Mouse (Mus musculus): Measurements from ENCODE around the gene Pttg1.

The Pttg1 gene

GRCm38 (mm10) chr11:43389118-43389517, 36.9 kb downstream of the Pttg1 start:
- no peak for TF ChIP-seq GATA4 (IDR thresholded peaks at IDR 0.05; ENCODE audit: insufficient replicate concordance, low read length)

GRCm38 (mm10) chr11:43388122-43389097, 37.6 kb downstream of the Pttg1 start:
- TF ChIP-seq GATA4 (IDR thresholded peaks at IDR 0.05; ENCODE audit: insufficient replicate concordance, low read length), result no peak

GRCm38 (mm10) chr11:43387004-43387880, 38.8 kb downstream of the Pttg1 start:
- no peak for TF ChIP-seq GATA4 (IDR thresholded peaks at IDR 0.05; ENCODE audit: insufficient replicate concordance, low read length)

- TF ChIP-seq GATA4 (IDR thresholded peaks at IDR 0.05; ENCODE audit: insufficient replicate concordance, low read length), result no peak
These were observed 40.3 kb downstream of the Pttg1 start for GRCm38 (mm10) chr11:43385716-43386115.

- no peak for TF ChIP-seq GATA4 (IDR thresholded peaks at IDR 0.05; ENCODE audit: insufficient replicate concordance, low read length)
These were observed 40.9 kb downstream of the Pttg1 start for GRCm38 (mm10) chr11:43385055-43385649.

GRCm38 (mm10) chr11:43383581-43383980, 42.5 kb downstream of the Pttg1 start:
- 0 out of 2 replicates have a peak, but pooled peaks have one; percentile 26 for TF ChIP-seq GATA4 (IDR thresholded peaks at IDR 0.05; ENCODE audit: insufficient replicate concordance, low read length)

GRCm38 (mm10) chr11:43380901-43381300, 45.1 kb downstream of the Pttg1 start:
- TF ChIP-seq GATA4 (IDR thresholded peaks at IDR 0.05; ENCODE audit: insufficient replicate concordance, low read length), result no peak

- no peak for TF ChIP-seq GATA4 (IDR thresholded peaks at IDR 0.05; ENCODE audit: insufficient replicate concordance, low read length)
These were observed 46.1 kb downstream of the Pttg1 start for GRCm38 (mm10) chr11:43379911-43380485.

- TF ChIP-seq GATA4 (IDR thresholded peaks at IDR 0.05; ENCODE audit: insufficient replicate concordance, low read length), result no peak
These were observed 46.6 kb downstream of the Pttg1 start for GRCm38 (mm10) chr11:43379488-43379887.

- no peak for TF ChIP-seq GATA4 (IDR thresholded peaks at IDR 0.05; ENCODE audit: insufficient replicate concordance, low read length)
These were observed 48.8 kb downstream of the Pttg1 start for GRCm38 (mm10) chr11:43377083-43377850.

- no peak for TF ChIP-seq GATA4 (IDR thresholded peaks at IDR 0.05; ENCODE audit: insufficient replicate concordance, low read length)
These were observed 49.5 kb downstream of the Pttg1 start for GRCm38 (mm10) chr11:43376598-43376997.

- TF ChIP-seq GATA4 (IDR thresholded peaks at IDR 0.05; ENCODE audit: insufficient replicate concordance, low read length), result no peak
These were observed 51.1 kb downstream of the Pttg1 start for GRCm38 (mm10) chr11:43374956-43375355.

GRCm38 (mm10) chr11:43373367-43373766, 52.7 kb downstream of the Pttg1 start:
- no peak for TF ChIP-seq GATA4 (IDR thresholded peaks at IDR 0.05; ENCODE audit: insufficient replicate concordance, low read length)

GRCm38 (mm10) chr11:43371807-43372206, 54.2 kb downstream of the Pttg1 start:
- no peak for TF ChIP-seq GATA4 (IDR thresholded peaks at IDR 0.05; ENCODE audit: insufficient replicate concordance, low read length)

Data from liver, adult (tissue).